Mouse (Mus musculus) neural tube, embryonic 15.5 days (tissue): ENCODE measurements around the gene Tmem132d. TPM values are rescaled to one million over a fixed set of nuclear protein-coding genes. Genes with fewer than 3 reads are reported as not detected.

Experiments used
- ATAC-seq: fragments of 200-750 bp; cut with Nextera tagmentation; 2 replicates; pipeline ENCODE4 v1.8.0; 2017; ENCODE audit warnings: mild to moderate bottlenecking, moderate TSS enrichment, moderate library complexity; ENCODE audit not compliant: low FRiP score
- H3K27ac ChIP-seq: fragments of 300-500 bp; sonication (generic); replicated peaks from 2 replicates; pipeline ENCODE4 v1.5.1; 2015; ENCODE audit warnings: mild to moderate bottlenecking, inconsistent platforms
- H3K27me3 ChIP-seq: fragments of 300-500 bp; sonication (generic); replicated peaks from 2 replicates; pipeline ENCODE4 v1.6.1; 2015; ENCODE audit warnings: inconsistent platforms
- H3K36me3 ChIP-seq: fragments of 300-500 bp; sonication (generic); 2 replicates; pipeline ENCODE4 v1.6.1; 2015; ENCODE audit warnings: inconsistent platforms
- H3K4me1 ChIP-seq: fragments of 300-500 bp; sonication (generic); 2 replicates; pipeline ENCODE4 v1.6.1; 2015; ENCODE audit warnings: inconsistent platforms
- H3K4me2 ChIP-seq: fragments of 300-500 bp; sonication (generic); 2 replicates; pipeline ENCODE4 v1.6.1; 2015; ENCODE audit warnings: inconsistent platforms, mild to moderate bottlenecking, moderate library complexity
- H3K4me3 ChIP-seq: fragments of 300-500 bp; sonication (generic); replicated peaks from 2 replicates; pipeline ENCODE4 v1.5.1; 2015; ENCODE audit warnings: mild to moderate bottlenecking, inconsistent platforms
- H3K9ac ChIP-seq: fragments of 300-500 bp; sonication (generic); replicated peaks from 2 replicates; pipeline ENCODE4 v1.6.1; 2015; ENCODE audit warnings: mild to moderate bottlenecking, inconsistent platforms
- H3K9me3 ChIP-seq: fragments of 300-500 bp; sonication (generic); replicated peaks from 2 replicates; pipeline ENCODE4 v1.6.1; 2016; ENCODE audit warnings: inconsistent platforms
- WGBS: fragments of 180-500 bp; shearing (Covaris S2); methylation state at CpG from one replicate; pipeline ENCODE4 v1.1.7; 2015; ENCODE audit warnings: mixed read lengths; 5-methylcytosine and 5-hydroxymethylcytosine counted together
- polyA plus RNA-seq: library from polyadenylated mRNA; unstranded; fragments of >200 nt; fragmentation: Nextera tagmentation; extraction: Ambion mirVana; gene quantifications from 2 replicates; pipeline ENCODE4 v1.2.1, GENCODE M21; 2015

Tmem132d gene
- polyA plus RNA-seq, 1 experiment from 2014 or later, result 3.1 TPM

DNA sequence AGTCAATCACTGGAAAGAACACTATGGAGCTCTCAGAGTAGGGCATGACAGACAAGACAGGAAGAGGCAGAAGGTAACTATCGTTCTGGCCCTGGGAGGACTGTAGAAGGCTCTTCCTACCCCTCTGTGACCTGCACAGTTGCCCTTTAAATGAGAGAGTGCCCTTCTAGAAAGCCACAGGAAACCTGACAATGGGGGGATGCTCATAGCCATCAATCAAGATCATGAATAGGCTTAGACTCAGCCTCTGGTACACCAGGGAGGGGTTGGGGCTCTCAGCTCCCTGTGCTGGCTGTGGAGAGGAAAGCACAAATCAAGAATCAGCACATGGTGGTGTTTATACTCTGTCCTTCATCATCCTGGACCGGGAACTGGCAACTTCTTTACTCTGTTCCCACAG is 227.2 kb downstream of the Tmem132d start:
- no peak for ATAC-seq
- no peak overlapping the region for H3K4me3 ChIP-seq
- WGBS, result 22% methylated on average over 2 of the region's 2 CpGs
- no peak overlapping the region for H3K27ac ChIP-seq
- no peak overlapping the region for H3K4me2 ChIP-seq
- H3K9me3 ChIP-seq, result no peaks in the 10 kb centered on the region
- no peaks in the 10 kb centered on the region for H3K36me3 ChIP-seq
- no peaks in the 10 kb centered on the region for H3K27me3 ChIP-seq
- H3K4me1 ChIP-seq, result peaks cover 18% of the 10 kb centered on the region
- H3K9ac ChIP-seq, result no peak overlapping the region

DNA sequence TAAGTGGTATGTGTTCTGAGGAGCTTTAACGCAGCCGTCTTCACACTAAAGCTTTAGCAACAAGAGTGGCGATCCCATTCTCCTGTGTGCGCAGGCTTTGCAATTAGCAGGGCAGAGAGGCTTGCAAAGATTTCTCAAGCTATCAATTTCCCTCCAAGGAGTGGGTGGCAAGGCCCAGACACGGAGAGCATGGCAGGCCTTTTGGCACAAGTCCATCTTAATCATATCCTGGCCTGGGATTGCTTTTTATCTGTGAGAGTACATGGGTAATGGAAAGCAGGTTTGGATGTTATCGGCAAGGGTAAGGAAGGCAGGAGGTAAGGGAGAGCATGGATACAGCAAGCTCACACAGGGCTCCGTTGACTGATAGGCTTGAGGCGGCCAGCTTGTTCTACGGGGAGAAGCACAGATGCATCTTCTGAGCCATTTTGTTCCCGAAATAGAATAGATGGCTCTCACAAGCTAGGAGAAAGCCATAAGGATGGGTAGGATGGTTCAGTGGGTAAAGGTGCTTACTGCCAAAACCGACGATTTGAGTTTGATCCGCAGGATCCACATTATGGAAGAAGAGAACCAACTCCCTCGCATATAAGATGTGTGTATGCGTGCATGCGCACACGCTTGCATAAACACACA is 228.1 kb downstream of the Tmem132d start:
- H3K9me3 ChIP-seq, result no peaks in the 10 kb centered on the region
- no peaks in the 10 kb centered on the region for H3K36me3 ChIP-seq
- no peak overlapping the region for H3K4me2 ChIP-seq
- no peak for ATAC-seq
- H3K27me3 ChIP-seq, result no peaks in the 10 kb centered on the region
- no peak overlapping the region for H3K9ac ChIP-seq
- H3K4me3 ChIP-seq, result no peak overlapping the region
- WGBS, result 68% methylated on average over 17 of the region's 17 CpGs
- 0 out of 2 replicates have a peak overlapping the region, but pooled peaks have one; percentile 42 for H3K27ac ChIP-seq
- peaks cover 18% of the 10 kb centered on the region for H3K4me1 ChIP-seq

DNA sequence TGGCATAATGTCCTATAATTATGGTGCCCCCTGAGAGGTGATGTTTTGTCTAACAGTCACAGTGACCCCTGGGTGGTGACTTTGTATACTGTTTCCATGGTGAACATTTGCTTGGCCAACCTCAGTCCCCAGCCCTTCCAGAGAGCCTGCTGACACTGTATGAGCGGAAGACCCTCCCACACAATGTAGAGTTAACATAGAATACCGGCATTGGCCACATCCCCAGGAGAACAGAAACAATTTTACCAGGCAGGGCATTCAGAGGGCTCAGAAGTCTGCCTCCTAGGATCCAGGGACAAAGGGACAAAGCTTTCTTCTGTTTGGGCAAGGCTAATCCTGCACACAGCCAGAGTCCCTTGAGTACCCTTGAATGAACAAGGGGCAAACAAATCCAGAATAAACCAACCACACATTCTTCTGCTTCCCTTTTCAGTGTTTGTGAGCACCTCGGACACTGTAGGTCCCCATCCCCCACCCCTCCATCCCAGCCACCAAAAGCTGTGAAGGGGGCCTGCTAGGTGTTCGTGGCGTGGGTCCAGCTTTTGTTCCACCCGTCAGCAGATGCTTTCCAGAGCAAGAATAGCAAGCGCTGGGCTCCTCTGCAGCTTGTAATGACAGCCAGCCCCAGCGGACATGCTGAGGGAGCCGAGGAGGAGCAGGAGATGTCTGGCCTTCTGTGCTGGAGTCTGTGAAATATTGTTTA is 228.8 kb downstream of the Tmem132d start:
- Histone ChIP-seq H3K4me2 (0 out of 2 replicates have a peak overlapping the region, but pooled peaks have one; percentile 1), H3K36me3 (no peaks in the 10 kb centered on the region), H3K4me3 (no peak overlapping the region), H3K9me3 (no peaks in the 10 kb centered on the region), H3K9ac (no peak overlapping the region), H3K27me3 (no peaks in the 10 kb centered on the region), H3K27ac (peak overlapping the region; percentile 42; the same call in 1 of the 2 replicates), H3K4me1 (peaks cover 18% of the 10 kb centered on the region)
- 21% methylated on average over 9 of the region's 9 CpGs for WGBS
- ATAC-seq, result no peak

DNA sequence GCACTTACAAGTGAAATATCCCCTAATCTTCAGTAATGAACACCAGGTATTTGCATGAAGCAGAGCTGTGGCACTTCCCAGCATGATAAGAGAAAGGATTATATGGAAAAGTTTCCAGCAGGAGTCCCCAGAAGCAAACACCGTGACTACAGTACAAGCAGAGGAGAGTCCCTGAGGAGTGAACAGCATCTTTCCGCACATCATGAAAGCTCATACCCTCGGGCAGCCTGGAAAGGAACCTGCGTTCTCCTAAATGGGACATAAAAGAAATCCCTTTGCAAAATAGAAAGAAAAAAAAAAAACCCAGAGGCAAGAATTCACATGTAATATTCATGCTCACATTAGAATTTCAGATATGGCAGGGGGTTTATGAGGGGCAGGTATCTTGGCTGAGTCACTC is 238.8 kb downstream of the Tmem132d start:
- H3K4me2 ChIP-seq, result no peak overlapping the region
- 57% methylated on average over 4 of the region's 4 CpGs for WGBS
- H3K9me3 ChIP-seq, result no peaks in the 10 kb centered on the region
- no peak overlapping the region for H3K27ac ChIP-seq
- no peak for ATAC-seq
- no peaks in the 10 kb centered on the region for H3K36me3 ChIP-seq
- no peak overlapping the region for H3K9ac ChIP-seq
- H3K27me3 ChIP-seq, result no peaks in the 10 kb centered on the region
- peaks cover 9% of the 10 kb centered on the region for H3K4me1 ChIP-seq
- H3K4me3 ChIP-seq, result no peak overlapping the region

DNA sequence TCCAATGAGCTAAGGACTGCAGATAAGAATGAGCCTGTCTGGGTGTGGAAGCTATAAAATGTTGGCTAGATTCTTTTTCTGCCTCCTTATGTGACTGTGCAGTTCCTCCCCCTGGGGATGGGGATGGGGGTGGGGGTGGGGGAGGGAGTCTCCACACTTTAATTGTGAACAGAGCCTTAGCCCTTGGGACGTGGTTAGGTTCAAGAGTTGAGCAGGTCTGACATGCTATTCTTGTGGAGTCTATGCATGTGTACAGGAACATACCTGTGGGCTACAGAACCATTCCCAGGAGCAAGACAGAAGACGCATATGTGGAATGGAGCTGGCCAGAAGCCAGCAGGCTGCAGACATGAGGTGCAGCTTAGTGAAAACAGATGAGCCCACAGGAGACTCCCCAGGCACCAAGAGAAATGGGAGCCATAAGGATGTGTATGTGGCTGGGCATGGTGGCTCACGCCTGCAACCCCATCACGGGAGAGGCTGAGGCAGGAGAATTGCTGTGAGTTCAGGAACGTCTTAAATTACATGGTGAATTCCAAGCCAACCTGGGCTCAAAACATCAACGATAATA is 240.3 kb downstream of the Tmem132d start:
- Histone ChIP-seq H3K4me2 (no peak overlapping the region), H3K9ac (no peak overlapping the region), H3K4me1 (peaks cover 9% of the 10 kb centered on the region), H3K4me3 (no peak overlapping the region), H3K9me3 (no peaks in the 10 kb centered on the region), H3K36me3 (no peaks in the 10 kb centered on the region), H3K27me3 (no peaks in the 10 kb centered on the region), H3K27ac (no peak overlapping the region)
- WGBS, result 68% methylated on average over 6 of the region's 6 CpGs
- no peak for ATAC-seq

DNA sequence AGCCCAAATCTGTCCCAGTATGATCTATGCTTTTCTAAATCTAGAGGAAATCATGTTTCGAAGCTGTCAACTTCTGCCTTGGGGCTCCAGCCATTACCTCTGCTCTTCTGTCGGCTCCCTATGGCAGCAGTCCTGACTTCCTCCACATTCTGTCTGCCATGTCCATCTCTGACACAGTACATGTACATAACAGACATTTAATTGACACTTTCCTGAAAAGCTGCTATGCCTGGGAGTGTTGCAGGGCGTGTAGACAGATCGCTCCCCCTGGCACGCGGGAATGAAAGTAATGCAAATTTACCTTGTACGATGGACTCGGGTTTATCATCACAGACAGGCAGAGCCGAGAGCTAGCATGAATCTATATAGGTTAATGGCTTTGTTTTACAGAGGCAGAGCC is 241.2 kb downstream of the Tmem132d start:
- Histone ChIP-seq H3K9ac (no peak overlapping the region), H3K27me3 (no peaks in the 10 kb centered on the region), H3K4me3 (no peak overlapping the region), H3K9me3 (no peaks in the 10 kb centered on the region), H3K4me2 (no peak overlapping the region), H3K36me3 (no peaks in the 10 kb centered on the region), H3K27ac (no peak overlapping the region), H3K4me1 (peaks cover 9% of the 10 kb centered on the region)
- 52% methylated on average over 9 of the region's 9 CpGs for WGBS
- ATAC-seq, result no peak

DNA sequence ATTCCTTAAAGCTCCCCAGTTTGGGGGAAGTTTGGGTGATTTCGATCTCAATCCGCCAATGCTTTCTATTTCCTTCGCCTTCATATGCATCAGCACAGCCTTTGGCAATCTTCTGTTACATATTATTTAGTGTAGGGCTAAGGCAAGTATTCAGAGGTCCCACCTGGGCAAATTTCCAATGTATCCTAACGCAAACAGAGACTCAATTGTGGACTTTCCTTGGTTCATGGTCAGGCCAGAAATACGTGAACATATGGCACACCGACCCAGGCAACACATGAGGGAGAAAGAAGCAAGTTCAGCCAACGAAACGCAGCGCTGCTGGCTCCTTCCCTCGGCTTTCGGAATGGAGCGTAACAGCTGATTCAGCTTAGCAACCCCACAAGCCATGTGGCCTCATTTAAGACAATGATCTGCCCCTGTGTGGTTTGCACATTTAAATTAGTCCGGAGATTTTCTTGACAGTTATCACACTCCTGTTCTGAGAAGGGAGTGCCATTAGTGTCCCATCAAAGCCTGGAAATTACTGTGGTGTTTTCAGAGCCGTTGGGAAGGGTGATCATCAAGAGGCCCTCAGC is 242.5 kb downstream of the Tmem132d start:
- Histone ChIP-seq H3K27ac (no peak overlapping the region), H3K9ac (no peak overlapping the region), H3K4me3 (no peak overlapping the region), H3K36me3 (no peaks in the 10 kb centered on the region), H3K9me3 (no peaks in the 10 kb centered on the region), H3K4me1 (peaks cover 9% of the 10 kb centered on the region), H3K27me3 (no peaks in the 10 kb centered on the region), H3K4me2 (no peak overlapping the region)
- no peak for ATAC-seq
- 48% methylated on average over 14 of the region's 14 CpGs for WGBS

DNA sequence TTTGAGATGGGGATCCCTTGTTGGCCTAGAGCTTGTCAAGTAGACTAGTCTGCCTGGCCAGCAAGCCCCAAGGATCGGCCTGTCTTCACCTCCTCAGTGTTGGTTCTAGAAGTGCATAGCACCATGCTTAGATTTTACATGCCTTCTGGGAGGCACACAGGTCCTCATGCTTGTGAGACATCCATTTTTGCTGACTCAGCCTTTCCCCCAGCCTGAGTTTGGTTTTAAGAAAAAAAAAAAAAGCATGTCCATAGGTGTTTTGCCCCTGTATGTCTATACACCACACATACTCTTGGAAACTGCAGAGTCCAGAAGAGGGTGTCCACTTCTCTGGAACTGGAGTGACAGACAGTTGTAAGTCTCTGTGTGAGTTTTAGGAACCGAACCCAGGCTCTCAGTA is 256.6 kb downstream of the Tmem132d start:
- no peaks in the 10 kb centered on the region for H3K27me3 ChIP-seq
- no peak overlapping the region for H3K27ac ChIP-seq
- H3K4me1 ChIP-seq, result no peaks in the 10 kb centered on the region
- H3K9ac ChIP-seq, result no peak overlapping the region
- no peak for ATAC-seq
- no peaks in the 10 kb centered on the region for H3K36me3 ChIP-seq
- no peak overlapping the region for H3K4me2 ChIP-seq
- H3K9me3 ChIP-seq, result no peaks in the 10 kb centered on the region
- H3K4me3 ChIP-seq, result no peak overlapping the region
- WGBS, result 98% methylated on average over 2 of the region's 2 CpGs

DNA sequence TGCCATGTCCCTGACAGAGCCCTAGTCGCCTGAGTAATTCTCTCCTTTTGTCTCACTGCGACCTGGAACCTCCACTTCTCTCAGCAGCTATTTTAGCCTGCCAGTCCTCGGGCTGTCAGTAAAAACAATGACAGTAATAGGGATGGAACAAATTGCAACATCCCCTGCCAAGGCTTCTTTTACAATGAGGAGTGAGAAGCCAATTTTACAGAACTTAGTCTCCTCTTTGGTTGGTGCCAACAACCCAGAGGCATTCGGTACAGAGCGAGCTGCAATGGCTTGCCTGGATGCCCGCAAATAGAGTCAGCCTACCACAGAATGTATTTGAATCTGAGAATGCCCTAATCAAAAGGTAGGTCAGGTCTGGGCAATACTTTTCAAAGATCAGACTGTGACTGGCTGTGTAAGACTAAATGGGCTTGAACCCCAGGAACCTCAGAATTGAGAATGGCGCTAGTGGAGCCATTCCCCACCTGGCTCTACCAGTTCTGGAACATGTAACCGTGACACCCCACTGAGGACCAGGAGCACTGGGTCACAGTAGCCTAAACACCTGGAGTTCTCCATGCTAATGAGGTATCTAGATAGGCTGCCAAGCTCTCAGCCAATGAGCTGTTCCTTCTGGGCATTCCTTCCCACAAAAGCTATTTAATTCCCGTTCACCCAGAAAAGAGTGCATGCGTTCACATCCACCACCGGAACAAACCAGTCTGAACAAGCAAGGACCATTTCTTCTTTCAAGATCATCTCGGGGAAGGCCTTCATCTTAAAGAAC is 273.8 kb downstream of the Tmem132d start:
- H3K9ac ChIP-seq, result no peak overlapping the region
- H3K27ac ChIP-seq, result no peak overlapping the region
- 0 out of 2 replicates have a peak, but pooled peaks cover 5% of the 10 kb centered on the region for H3K4me1 ChIP-seq
- H3K27me3 ChIP-seq, result no peaks in the 10 kb centered on the region
- no peak for ATAC-seq
- 57% methylated on average over 12 of the region's 12 CpGs for WGBS
- no peak overlapping the region for H3K4me3 ChIP-seq
- H3K36me3 ChIP-seq, result no peaks in the 10 kb centered on the region
- no peaks in the 10 kb centered on the region for H3K9me3 ChIP-seq
- H3K4me2 ChIP-seq, result no peak overlapping the region

DNA sequence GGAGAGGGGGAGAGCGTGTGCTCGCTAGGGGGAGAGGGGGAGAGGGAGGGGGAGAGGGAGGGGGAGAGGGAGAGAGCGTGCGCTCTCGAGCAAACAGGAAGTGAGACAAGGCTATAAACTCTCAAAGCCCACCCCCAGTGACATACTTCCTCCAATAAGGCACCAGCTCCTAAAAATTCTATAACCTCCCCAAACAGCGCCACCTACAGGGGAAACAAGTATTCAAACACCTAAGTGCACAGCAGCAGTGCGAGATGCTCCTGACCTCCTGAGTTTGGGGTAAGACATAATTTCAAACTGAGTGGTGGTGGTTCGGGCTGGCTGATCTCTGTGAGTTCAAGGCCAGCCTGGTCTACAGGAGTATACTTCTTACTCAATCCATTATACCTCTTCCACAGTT is 281.4 kb downstream of the Tmem132d start:
- Histone ChIP-seq H3K27ac (no peak overlapping the region), H3K36me3 (no peaks in the 10 kb centered on the region), H3K4me3 (no peak overlapping the region), H3K4me1 (0 out of 2 replicates have a peak, but pooled peaks cover 5% of the 10 kb centered on the region), H3K9ac (no peak overlapping the region), H3K27me3 (no peaks in the 10 kb centered on the region), H3K4me2 (no peak overlapping the region), H3K9me3 (no peaks in the 10 kb centered on the region)
- WGBS, result 91% methylated on average over 7 of the region's 8 CpGs
- ATAC-seq, result no peak

DNA sequence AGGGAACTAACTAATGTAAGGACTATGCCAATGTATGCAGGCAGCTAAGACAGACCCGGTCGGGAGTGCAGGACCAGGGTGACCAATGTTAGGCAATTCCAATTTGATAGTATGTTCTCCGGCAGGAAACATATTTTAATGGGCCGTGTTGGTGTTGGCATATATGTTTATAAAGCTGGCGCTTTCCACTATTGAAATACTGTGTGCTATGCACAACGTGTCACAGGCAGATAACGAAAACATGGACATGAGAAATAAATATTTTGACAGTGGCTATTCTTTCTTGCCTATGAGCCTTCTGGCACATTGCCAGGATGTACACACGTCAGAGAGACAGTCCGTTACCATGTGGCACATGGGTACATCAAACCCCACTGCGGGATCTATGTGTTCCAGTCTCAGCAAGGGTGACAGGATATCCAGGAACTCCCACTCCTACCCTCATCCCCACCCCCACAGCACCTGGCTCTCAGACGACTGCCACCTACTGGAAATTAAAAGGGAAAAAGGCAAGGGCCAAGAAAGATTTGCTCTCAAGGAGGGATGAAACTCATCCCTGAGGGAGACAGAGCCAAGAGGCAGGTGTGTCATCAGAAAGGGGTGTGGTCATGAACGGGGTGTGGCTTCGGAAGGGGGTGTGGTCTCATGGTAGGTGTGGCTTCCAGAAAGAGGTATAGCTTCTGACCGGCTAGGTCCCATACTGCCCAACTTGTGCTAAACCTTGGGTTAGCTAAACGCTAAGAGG is 285.8 kb downstream of the Tmem132d start:
- H3K27ac ChIP-seq, result no peak overlapping the region
- no peak for ATAC-seq
- H3K4me2 ChIP-seq, result no peak overlapping the region
- H3K36me3 ChIP-seq, result no peaks in the 10 kb centered on the region
- no peaks in the 10 kb centered on the region for H3K27me3 ChIP-seq
- no peak overlapping the region for H3K4me3 ChIP-seq
- no peak overlapping the region for H3K9ac ChIP-seq
- WGBS, result 84% methylated on average over 15 of the region's 15 CpGs
- H3K9me3 ChIP-seq, result no peaks in the 10 kb centered on the region
- H3K4me1 ChIP-seq, result no peaks in the 10 kb centered on the region
